Mouse (Mus musculus) 3134 (cell line): ENCODE measurements around the gene Ptpra.

ENCODE experiments used
- DNase-seq: peaks from one replicate; pipeline ENCODE4 v3.0.0-alpha.2; 2011; ENCODE audit warnings: low spot score; ENCODE audit not compliant: insufficient read length; ENCODE audit errors: extremely low read depth

Ptpra gene

DNA sequence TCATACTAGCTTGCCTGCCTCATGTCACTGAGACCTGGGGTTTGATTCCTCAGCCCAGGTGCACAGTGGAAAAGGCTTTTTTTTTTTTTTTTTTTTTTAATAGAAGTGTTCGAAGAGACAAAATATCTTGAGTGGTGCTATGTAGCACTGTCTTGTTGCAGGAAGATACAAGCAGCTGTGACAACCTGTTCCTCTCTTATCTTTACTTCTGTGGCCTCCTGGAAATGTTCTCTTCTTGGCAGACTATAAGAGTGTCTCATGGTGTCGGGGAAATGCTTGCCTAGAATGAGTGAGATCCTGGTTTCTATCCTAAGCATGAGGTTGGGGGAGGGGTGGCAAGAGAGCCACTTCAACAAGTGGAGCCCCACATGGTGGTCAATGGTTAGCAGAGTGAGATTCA lies 138.3 kb downstream of the Ptpra start:
- DNase-seq, result no peak

GRCm38 (mm10) chr2:130589157-130589556 lies 139.1 kb downstream of the Ptpra start:
- no peak for DNase-seq

DNA sequence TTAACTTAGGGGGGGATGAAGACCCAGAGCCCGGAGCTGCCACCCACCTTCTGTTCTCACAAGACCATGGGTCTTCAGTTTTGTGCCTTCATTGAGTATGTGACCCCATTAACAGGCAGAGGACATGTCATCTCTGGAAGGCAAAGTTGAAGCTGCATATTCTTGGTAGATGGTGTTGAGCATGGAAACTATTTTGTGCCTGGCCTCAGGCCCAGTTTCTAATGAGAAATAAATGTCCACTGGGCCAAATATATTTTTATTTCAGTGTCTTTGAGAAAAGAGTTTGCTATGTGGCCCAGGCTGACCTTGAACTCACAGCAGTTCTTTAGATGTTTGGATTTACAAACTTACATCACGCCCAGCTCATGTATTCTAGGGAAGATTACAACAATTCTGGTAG lies 139.7 kb downstream of the Ptpra start:
- no peak for DNase-seq

GRCm38 (mm10) chr2:130591016-130591415 lies 140.9 kb downstream of the Ptpra start:
- DNase-seq, result no peak

GRCm38 (mm10) chr2:130595596-130595995 lies 145.5 kb downstream of the Ptpra start:
- DNase-seq, result no peak

GRCm38 (mm10) chr2:130597601-130598010 lies 147.5 kb downstream of the Ptpra start:
- no peak for DNase-seq

GRCm38 (mm10) chr2:130598399-130598798 lies 148.3 kb downstream of the Ptpra start:
- no peak for DNase-seq

DNA sequence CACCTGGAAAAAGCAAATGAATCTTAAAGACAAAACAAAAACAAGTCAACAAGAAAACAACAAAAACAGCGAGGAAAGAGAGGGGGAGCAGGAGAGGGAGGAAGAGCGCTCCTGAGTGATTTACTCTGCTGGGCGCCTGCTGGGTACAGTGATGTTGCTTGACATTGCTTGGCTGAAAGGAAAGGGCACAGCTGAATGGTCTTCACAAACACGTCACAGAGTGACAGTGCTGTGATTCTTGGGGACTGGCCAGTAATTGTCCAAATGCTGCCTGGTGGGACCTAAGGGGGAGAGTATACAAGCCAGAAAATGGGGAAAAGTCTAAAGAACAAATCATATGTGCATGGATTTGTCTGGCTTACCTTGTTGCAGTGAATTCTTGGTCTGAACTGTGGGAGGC lies 152.1 kb downstream of the Ptpra start:
- DNase-seq, result no peak
